Mouse (Mus musculus) testis, adult 2 months (tissue): ENCODE measurements around the gene Prok1.

Experiments
- CTCF ChIP-seq: fragments of 200-500 bp; IDR thresholded peaks from 2 replicates; pipeline ENCODE4 v1.5.1; 2012; ENCODE audit warnings: low read depth, mild to moderate bottlenecking, inconsistent platforms, low read length, moderate library complexity; ENCODE audit not compliant: control insufficient read depth, insufficient read depth, insufficient replicate concordance
- POLR2A ChIP-seq: fragments of 200-500 bp; IDR thresholded peaks from 2 replicates; pipeline ENCODE4 v1.6.1; 2012; ENCODE audit warnings: low read depth, mild to moderate bottlenecking, inconsistent platforms, low read length, moderate library complexity; ENCODE audit not compliant: control insufficient read depth

DNA sequence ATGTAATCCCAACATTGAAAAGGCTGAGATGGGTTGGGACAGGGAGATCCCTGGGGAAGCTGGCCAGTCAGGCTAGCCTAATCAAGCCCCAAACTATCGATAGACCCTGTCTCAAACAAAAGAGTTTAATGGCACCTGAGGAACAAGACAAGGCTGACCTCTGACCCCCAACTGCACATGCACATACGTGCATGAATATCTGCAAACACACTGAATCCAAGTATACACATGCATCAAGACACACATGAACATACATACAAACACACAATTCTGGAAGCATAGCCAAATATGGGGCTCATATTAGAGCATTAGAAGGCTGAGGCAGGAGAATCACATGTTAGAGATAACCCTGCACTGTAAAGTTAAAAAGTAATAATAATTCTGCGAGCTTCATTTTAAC is 37.1 kb upstream of the Prok1 start:
- TF ChIP-seq CTCF: no peak
- TF ChIP-seq POLR2A: no peak
